Mouse (Mus musculus): Measurements from ENCODE around the gene Slc38a2.

- no peak for TF ChIP-seq POLR2A (IDR thresholded peaks at IDR 0.05; ENCODE audit: low read depth, low read length)
- TF ChIP-seq CTCF (IDR thresholded peaks at IDR 0.05; ENCODE audit: extremely low read depth, insufficient read length, insufficient replicate concordance, low read depth, low read length), result no peak
These were observed 47.5 kb upstream of the Slc38a2 start for GRCm38 (mm10) chr15:96746986-96747385.

All from small intestine, adult 2 months (tissue).